Mouse (Mus musculus): ENCODE measurements around the gene Sik3. TPM values are rescaled to one million over a fixed set of nuclear protein-coding genes. Genes with fewer than 3 reads are reported as not detected.

The Sik3 gene
- polyA plus RNA-seq, 1 experiment = 29.4 TPM

- TF ChIP-seq REST (IDR thresholded peaks at IDR 0.05; ENCODE audit: insufficient read depth, insufficient read length) (no peak), TCF12 (IDR thresholded peaks at IDR 0.05; ENCODE audit: insufficient read depth, poor library complexity, severe bottlenecking) (no peak), POLR2A (IDR thresholded peaks at IDR 0.05; ENCODE audit: insufficient read length, low read depth) (no peak), MYOG (IDR thresholded peaks at IDR 0.05; ENCODE audit: control insufficient read depth in 1 of 3, insufficient read depth in 1 of 3, insufficient read length in 2 of 3, low read depth in 2 of 3) (no peak), E2F4 (IDR thresholded peaks at IDR 0.05; ENCODE audit: insufficient read depth) (no peak), USF1 (IDR thresholded peaks at IDR 0.05; ENCODE audit: low read depth) (no peak), MAX (IDR thresholded peaks at IDR 0.05; ENCODE audit: low read depth) (no peak), TCF3 (IDR thresholded peaks at IDR 0.05; ENCODE audit: insufficient read length, low read depth) (no peak)
- Histone ChIP-seq H3K4me2 (ENCODE audit: low read depth) (no peak overlapping the region), H3K79me2 (ENCODE audit: control insufficient read depth, insufficient read depth) (peaks cover 5% of the 10 kb centered on the region), H3K27me3 (ENCODE audit: control insufficient read depth, insufficient read depth, insufficient read length) (no peaks in the 10 kb centered on the region), H3ac (ENCODE audit: control insufficient read depth, insufficient read length) (no peak overlapping the region), H3K4me3 (no peak overlapping the region), H3K36me3 (ENCODE audit: control insufficient read depth, insufficient read depth) (no peaks in the 10 kb centered on the region)
Measured at GRCm38 (mm10) chr9:46148723-46149122, 136.1 kb downstream of the Sik3 start.

- no peaks in the 10 kb centered on the region for H3K36me3 ChIP-seq (ENCODE audit: control insufficient read depth, insufficient read depth)
- no peaks in the 10 kb centered on the region for H3K27me3 ChIP-seq (ENCODE audit: control insufficient read depth, insufficient read depth, insufficient read length)
- no peak overlapping the region for H3ac ChIP-seq (ENCODE audit: control insufficient read depth, insufficient read length)
- TF ChIP-seq CEBPB (IDR thresholded peaks at IDR 0.05; ENCODE audit: insufficient read depth, poor library complexity, severe bottlenecking) (no peak), POLR2A (IDR thresholded peaks at IDR 0.05; ENCODE audit: insufficient read length, low read depth) (no peak), REST (IDR thresholded peaks at IDR 0.05; ENCODE audit: insufficient read depth, insufficient read length) (no peak), MYOD1 (IDR thresholded peaks at IDR 0.05; ENCODE audit: control insufficient read depth in 1 of 3, insufficient read length in 2 of 3, low read depth in 2 of 3) (no peak), MAX (IDR thresholded peaks at IDR 0.05; ENCODE audit: low read depth) (no peak), POLR2AphosphoS2 (IDR thresholded peaks at IDR 0.05; ENCODE audit: insufficient read length, low read depth) (no peak), USF1 (IDR thresholded peaks at IDR 0.05; ENCODE audit: low read depth) (peak; percentile 53)
- H3K4me3 ChIP-seq = no peak overlapping the region
- H3K79me2 ChIP-seq (ENCODE audit: control insufficient read depth, insufficient read depth) = peaks cover 5% of the 10 kb centered on the region
- no peak overlapping the region for H3K4me2 ChIP-seq (ENCODE audit: low read depth)
Measured at GRCm38 (mm10) chr9:46149392-46149791, 136.8 kb downstream of the Sik3 start.

- peaks cover 5% of the 10 kb centered on the region for H3K79me2 ChIP-seq (ENCODE audit: control insufficient read depth, insufficient read depth)
- no peaks in the 10 kb centered on the region for H3K27me3 ChIP-seq (ENCODE audit: control insufficient read depth, insufficient read depth, insufficient read length)
- H3K4me3 ChIP-seq = no peak overlapping the region
- no peak overlapping the region for H3ac ChIP-seq (ENCODE audit: control insufficient read depth, insufficient read length)
- TF ChIP-seq USF1 (IDR thresholded peaks at IDR 0.05; ENCODE audit: low read depth) (no peak), POLR2AphosphoS2 (IDR thresholded peaks at IDR 0.05; ENCODE audit: insufficient read length, low read depth) (no peak), MYOG (IDR thresholded peaks at IDR 0.05; ENCODE audit: control insufficient read depth in 1 of 3, insufficient read depth in 1 of 3, insufficient read length in 2 of 3, low read depth in 2 of 3) (no peak), TCF12 (IDR thresholded peaks at IDR 0.05; ENCODE audit: insufficient read depth, poor library complexity, severe bottlenecking) (no peak), POLR2A (IDR thresholded peaks at IDR 0.05; ENCODE audit: insufficient read length, low read depth) (no peak), MAX (IDR thresholded peaks at IDR 0.05; ENCODE audit: low read depth) (no peak), E2F4 (IDR thresholded peaks at IDR 0.05; ENCODE audit: insufficient read depth) (no peak), MYOD1 (IDR thresholded peaks at IDR 0.05; ENCODE audit: control insufficient read depth in 1 of 3, insufficient read length in 2 of 3, low read depth in 2 of 3) (no peak), SRF (IDR thresholded peaks at IDR 0.05; ENCODE audit: control insufficient read depth, insufficient read length, low read depth) (no peak)
- no peaks in the 10 kb centered on the region for H3K36me3 ChIP-seq (ENCODE audit: control insufficient read depth, insufficient read depth)
- H3K4me2 ChIP-seq (ENCODE audit: low read depth) = no peak overlapping the region
Measured at GRCm38 (mm10) chr9:46150116-46150515, 137.5 kb downstream of the Sik3 start.

- Histone ChIP-seq H3K4me2 (ENCODE audit: low read depth) (no peak overlapping the region), H3K4me3 (no peak overlapping the region), H3K27me3 (ENCODE audit: control insufficient read depth, insufficient read depth, insufficient read length) (no peaks in the 10 kb centered on the region), H3ac (ENCODE audit: control insufficient read depth, insufficient read length) (no peak overlapping the region), H3K79me2 (ENCODE audit: control insufficient read depth, insufficient read depth) (peaks cover 5% of the 10 kb centered on the region), H3K36me3 (ENCODE audit: control insufficient read depth, insufficient read depth) (no peaks in the 10 kb centered on the region)
- no peak for TF ChIP-seq SRF (IDR thresholded peaks at IDR 0.05; ENCODE audit: control insufficient read depth, insufficient read length, low read depth)
Measured at GRCm38 (mm10) chr9:46150890-46151703, 138.5 kb downstream of the Sik3 start.

- Histone ChIP-seq H3K4me3 (no peak overlapping the region), H3K4me2 (ENCODE audit: low read depth) (no peak overlapping the region), H3K79me2 (ENCODE audit: control insufficient read depth, insufficient read depth) (peaks cover 5% of the 10 kb centered on the region), H3ac (ENCODE audit: control insufficient read depth, insufficient read length) (no peak overlapping the region), H3K36me3 (ENCODE audit: control insufficient read depth, insufficient read depth) (no peaks in the 10 kb centered on the region), H3K27me3 (ENCODE audit: control insufficient read depth, insufficient read depth, insufficient read length) (no peaks in the 10 kb centered on the region)
- TF ChIP-seq USF1 (IDR thresholded peaks at IDR 0.05; ENCODE audit: low read depth) = no peak
- no peak for TF ChIP-seq CEBPB (IDR thresholded peaks at IDR 0.05; ENCODE audit: insufficient read depth, poor library complexity, severe bottlenecking)
- no peak for TF ChIP-seq MYOG (IDR thresholded peaks at IDR 0.05; ENCODE audit: control insufficient read depth in 1 of 3, insufficient read depth in 1 of 3, insufficient read length in 2 of 3, low read depth in 2 of 3)
- TF ChIP-seq MYOD1 (IDR thresholded peaks at IDR 0.05; ENCODE audit: control insufficient read depth in 1 of 3, insufficient read length in 2 of 3, low read depth in 2 of 3) = no peak
- no peak for TF ChIP-seq E2F4 (IDR thresholded peaks at IDR 0.05; ENCODE audit: insufficient read depth)
- no peak for TF ChIP-seq POLR2A (IDR thresholded peaks at IDR 0.05; ENCODE audit: insufficient read length, low read depth)
- TF ChIP-seq REST (IDR thresholded peaks at IDR 0.05; ENCODE audit: insufficient read depth, insufficient read length) = no peak
- no peak for TF ChIP-seq MAX (IDR thresholded peaks at IDR 0.05; ENCODE audit: low read depth)
- no peak for TF ChIP-seq POLR2AphosphoS2 (IDR thresholded peaks at IDR 0.05; ENCODE audit: insufficient read length, low read depth)
- TF ChIP-seq TCF12 (IDR thresholded peaks at IDR 0.05; ENCODE audit: insufficient read depth, poor library complexity, severe bottlenecking) = no peak
- TF ChIP-seq SRF (IDR thresholded peaks at IDR 0.05; ENCODE audit: control insufficient read depth, insufficient read length, low read depth) = no peak
- TF ChIP-seq TCF3 (IDR thresholded peaks at IDR 0.05; ENCODE audit: insufficient read length, low read depth) = no peak
Measured at GRCm38 (mm10) chr9:46151704-46152040, 139.1 kb downstream of the Sik3 start.
